Mouse (Mus musculus) neural tube, embryonic 11.5 days (tissue): ENCODE results near the gene Eya2. TPM values are rescaled to one million over a fixed set of nuclear protein-coding genes. Genes with fewer than 3 reads are reported as not detected.

Experiments used
- ATAC-seq: fragments of 200-750 bp; cut with Nextera tagmentation; 2 replicates; pipeline ENCODE4 v1.8.0; 2017; ENCODE audit warnings: moderate number of reproducible peaks, mild to moderate bottlenecking, moderate TSS enrichment, moderate library complexity; ENCODE audit not compliant: insufficient read depth, low FRiP score, low TSS enrichment
- DNase-seq: peaks from one replicate; pipeline ENCODE4 v3.0.0-alpha.2; 2015; ENCODE audit warnings: low spot score
- H3K27ac ChIP-seq: fragments of 300-500 bp; sonication (generic); 2 replicates; pipeline ENCODE4 v1.5.1; 2014; ENCODE audit warnings: low read depth, mild to moderate bottlenecking, low read length
- H3K27me3 ChIP-seq: fragments of 300-500 bp; sonication (generic); 2 replicates; pipeline ENCODE4 v1.6.1; 2014; ENCODE audit warnings: mild to moderate bottlenecking, low read length, mixed read lengths; ENCODE audit not compliant: control insufficient read depth, insufficient read depth
- H3K36me3 ChIP-seq: fragments of 300-500 bp; sonication (generic); 2 replicates; pipeline ENCODE4 v1.6.1; 2014; ENCODE audit warnings: mild to moderate bottlenecking, low read length, moderate library complexity, mixed read lengths; ENCODE audit not compliant: control insufficient read depth, insufficient read depth
- H3K4me1 ChIP-seq: fragments of 300-500 bp; sonication (generic); 2 replicates; pipeline ENCODE4 v1.6.1; 2014; ENCODE audit warnings: low read length, mixed read lengths; ENCODE audit not compliant: control insufficient read depth, insufficient read depth
- H3K4me2 ChIP-seq: fragments of 300-500 bp; sonication (generic); 2 replicates; pipeline ENCODE4 v1.6.1; 2014; ENCODE audit warnings: low read depth, mild to moderate bottlenecking, moderate library complexity
- H3K4me3 ChIP-seq: fragments of 300-500 bp; sonication (generic); 2 replicates; pipeline ENCODE4 v1.5.1; 2014; ENCODE audit warnings: low read depth, low read length
- H3K9ac ChIP-seq: fragments of 300-500 bp; sonication (generic); 2 replicates; pipeline ENCODE4 v1.6.1; 2014; ENCODE audit warnings: mild to moderate bottlenecking, low read length
- H3K9me3 ChIP-seq: fragments of 300-500 bp; sonication (generic); 2 replicates; pipeline ENCODE4 v1.6.1; 2016; ENCODE audit warnings: low read length; ENCODE audit not compliant: control insufficient read depth
- WGBS: fragments of 180-500 bp; shearing (Covaris S2); extraction: QIAGEN DNeasy Blood & Tissue Kit; methylation state at CpG from one replicate; pipeline ENCODE4 v1.1.7; 2014; 5-methylcytosine and 5-hydroxymethylcytosine counted together
- polyA plus RNA-seq: library from polyadenylated mRNA; unstranded; fragments of >200 nt; fragmentation: Nextera tagmentation; extraction: Ambion mirVana; gene quantifications from 2 replicates; pipeline ENCODE4 v1.2.1, GENCODE M21; 2014

The Eya2 gene
- polyA plus RNA-seq, 1 experiment from 2014 or later: 29.6 TPM

DNA sequence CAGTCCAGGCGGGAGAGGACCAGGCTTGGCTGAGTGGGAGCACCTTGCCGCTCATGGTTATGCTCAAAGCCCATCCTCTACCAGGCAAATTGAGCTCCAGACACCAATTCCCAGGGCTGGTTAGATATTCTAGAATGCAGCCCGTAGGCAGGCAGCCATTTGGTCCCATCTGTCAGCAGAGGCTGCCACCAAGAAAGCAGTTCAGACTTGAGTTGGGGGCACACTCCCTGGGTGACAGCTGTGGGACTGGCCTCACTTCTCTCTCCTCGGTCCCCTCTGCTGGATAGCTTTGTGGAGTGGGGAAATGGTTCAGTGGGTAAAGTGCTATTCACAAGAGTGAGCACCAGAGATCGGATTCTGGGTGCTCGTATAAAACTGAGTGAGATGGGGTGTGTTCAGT, 32.0 kb downstream of the Eya2 start:
- no peak for ATAC-seq
- no peaks in the 10 kb centered on the region for H3K36me3 ChIP-seq
- DNase-seq: peak; percentile 33
- H3K4me1 ChIP-seq: peaks cover 6% of the 10 kb centered on the region; the same call in 1 of the 2 replicates
- 70% methylated on average over 6 of the region's 6 CpGs for WGBS
- no peak overlapping the region for H3K9ac ChIP-seq
- H3K27ac ChIP-seq: no peak overlapping the region
- H3K4me2 ChIP-seq: no peak overlapping the region
- H3K27me3 ChIP-seq: no peaks in the 10 kb centered on the region
- no peaks in the 10 kb centered on the region for H3K9me3 ChIP-seq
- no peak overlapping the region for H3K4me3 ChIP-seq

DNA sequence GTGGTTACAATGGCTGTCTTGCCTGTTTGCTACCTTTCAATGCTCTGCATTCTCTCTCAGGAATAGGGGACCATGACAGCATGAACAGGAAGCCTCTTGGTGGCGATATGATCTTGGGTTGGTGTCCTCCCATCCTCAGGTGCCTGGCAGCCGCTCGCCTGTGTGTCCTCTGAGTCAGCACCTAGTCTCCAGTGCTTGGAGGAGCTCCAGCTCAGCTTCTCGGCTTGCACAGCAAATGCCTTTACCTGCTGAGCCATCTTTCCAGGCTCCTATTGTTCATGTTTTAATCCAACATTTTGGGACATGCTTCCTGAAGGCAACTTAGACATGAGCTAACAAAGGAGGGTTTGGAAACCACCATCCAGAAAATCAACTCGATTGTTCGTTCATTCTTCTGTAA, 33.1 kb downstream of the Eya2 start:
- Histone ChIP-seq H3K27ac (no peak overlapping the region), H3K4me3 (no peak overlapping the region), H3K36me3 (no peaks in the 10 kb centered on the region), H3K4me1 (peaks cover 6% of the 10 kb centered on the region; the same call in 1 of the 2 replicates), H3K9ac (no peak overlapping the region), H3K27me3 (no peaks in the 10 kb centered on the region), H3K9me3 (no peaks in the 10 kb centered on the region), H3K4me2 (no peak overlapping the region)
- WGBS: 84% methylated on average over 6 of the region's 6 CpGs
- ATAC-seq (no peak), DNase-seq (no peak)

DNA sequence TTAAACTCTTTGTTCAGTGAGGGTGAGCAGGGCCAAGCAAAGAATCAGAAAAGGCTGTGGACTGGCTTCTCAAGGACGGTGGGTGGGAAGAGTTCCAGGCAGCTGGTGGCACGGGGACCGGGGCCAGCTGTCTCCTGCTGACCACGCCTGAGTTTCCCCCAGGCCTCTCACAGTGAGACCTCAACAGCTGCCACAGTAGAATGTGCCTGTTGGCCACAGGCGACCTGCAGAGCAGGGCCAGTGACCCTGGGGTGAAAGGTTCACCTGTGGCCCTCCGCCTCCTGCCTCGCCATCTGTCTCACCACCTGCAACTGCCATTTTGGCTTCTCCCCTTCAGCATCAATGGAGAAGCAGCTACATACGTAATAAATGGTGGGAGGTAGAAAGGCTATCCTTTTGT, 35.1 kb downstream of the Eya2 start:
- no peak overlapping the region for H3K4me2 ChIP-seq
- H3K4me1 ChIP-seq: peaks cover 6% of the 10 kb centered on the region; the same call in 1 of the 2 replicates
- H3K9ac ChIP-seq: no peak overlapping the region
- ATAC-seq (no peak), DNase-seq (peak; percentile 40)
- WGBS: 37% methylated on average over 7 of the region's 8 CpGs
- H3K36me3 ChIP-seq: no peaks in the 10 kb centered on the region
- H3K4me3 ChIP-seq: no peak overlapping the region
- no peaks in the 10 kb centered on the region for H3K27me3 ChIP-seq
- no peaks in the 10 kb centered on the region for H3K9me3 ChIP-seq
- peak overlapping the region; percentile 34; the same call in 1 of the 2 replicates for H3K27ac ChIP-seq

DNA sequence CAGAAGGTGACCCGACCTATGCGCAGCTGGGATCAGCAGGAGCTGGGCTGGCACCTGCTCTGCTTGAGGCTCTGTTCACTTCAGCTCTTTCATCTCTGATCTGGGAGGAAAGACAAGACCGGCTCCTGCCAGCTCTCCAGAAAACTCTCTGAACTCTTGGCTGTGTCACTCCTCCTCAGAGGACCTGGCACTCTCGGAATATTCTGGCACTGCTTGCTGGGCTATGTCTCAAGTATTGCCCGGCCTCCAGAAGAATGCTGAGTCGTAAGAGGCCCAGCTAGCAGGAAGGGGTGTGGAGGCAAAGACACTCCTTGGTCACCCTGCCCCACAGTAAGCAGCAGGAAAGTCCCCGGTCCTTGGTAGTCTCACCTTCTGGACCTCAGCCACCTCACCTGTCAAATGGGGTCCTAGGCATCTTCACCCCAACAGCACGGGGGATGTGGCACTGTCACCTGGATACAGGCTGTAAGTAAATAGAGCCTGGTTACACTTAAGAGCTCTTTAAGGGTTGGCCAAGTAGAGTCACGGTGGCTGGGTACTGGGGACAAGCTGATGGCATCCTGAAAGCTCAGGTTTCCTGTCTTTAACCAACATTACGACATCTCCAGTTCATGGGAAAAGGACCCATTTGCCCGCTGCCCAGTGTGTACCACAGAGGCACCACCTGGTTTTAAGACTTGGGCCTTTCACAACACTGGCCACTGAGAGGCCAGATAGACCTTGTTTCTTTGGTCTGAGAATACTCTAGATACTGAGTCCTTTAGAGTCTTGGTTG, 38.4 kb downstream of the Eya2 start:
- H3K9ac ChIP-seq: no peak overlapping the region
- DNase-seq (no peak), ATAC-seq (no peak)
- peaks cover 6% of the 10 kb centered on the region; the same call in 1 of the 2 replicates for H3K4me1 ChIP-seq
- no peaks in the 10 kb centered on the region for H3K9me3 ChIP-seq
- no peak overlapping the region for H3K27ac ChIP-seq
- no peak overlapping the region for H3K4me3 ChIP-seq
- no peak overlapping the region for H3K4me2 ChIP-seq
- H3K27me3 ChIP-seq: no peaks in the 10 kb centered on the region
- no peaks in the 10 kb centered on the region for H3K36me3 ChIP-seq
- WGBS: 73% methylated on average over 11 of the region's 11 CpGs

DNA sequence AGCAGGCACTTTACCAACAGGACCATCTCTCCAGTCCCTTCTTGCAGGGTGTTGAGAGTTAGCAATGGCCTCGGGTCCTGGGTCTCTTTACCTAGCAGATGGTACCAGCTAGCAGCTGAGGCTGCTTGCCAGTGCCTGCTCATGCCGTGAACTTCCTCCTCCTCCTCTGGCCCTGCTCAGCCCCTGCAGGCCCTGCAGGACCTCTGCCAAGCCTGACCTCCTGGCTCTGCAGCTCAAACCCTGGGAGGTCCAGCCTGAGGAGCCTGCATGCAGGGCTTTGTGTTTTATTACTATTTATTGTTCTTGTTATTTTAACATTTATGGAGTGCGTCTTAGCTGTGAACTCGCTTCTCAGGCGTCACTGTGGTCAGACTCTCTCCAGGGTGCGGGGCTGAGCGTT, 39.6 kb downstream of the Eya2 start:
- Histone ChIP-seq H3K9ac (no peak overlapping the region), H3K4me3 (no peak overlapping the region), H3K27ac (no peak overlapping the region), H3K36me3 (no peaks in the 10 kb centered on the region), H3K4me1 (peaks cover 6% of the 10 kb centered on the region; the same call in 1 of the 2 replicates), H3K4me2 (no peak overlapping the region), H3K27me3 (no peaks in the 10 kb centered on the region), H3K9me3 (no peaks in the 10 kb centered on the region)
- ATAC-seq (no peak), DNase-seq (no peak)
- 47% methylated on average over 7 of the region's 7 CpGs for WGBS

DNA sequence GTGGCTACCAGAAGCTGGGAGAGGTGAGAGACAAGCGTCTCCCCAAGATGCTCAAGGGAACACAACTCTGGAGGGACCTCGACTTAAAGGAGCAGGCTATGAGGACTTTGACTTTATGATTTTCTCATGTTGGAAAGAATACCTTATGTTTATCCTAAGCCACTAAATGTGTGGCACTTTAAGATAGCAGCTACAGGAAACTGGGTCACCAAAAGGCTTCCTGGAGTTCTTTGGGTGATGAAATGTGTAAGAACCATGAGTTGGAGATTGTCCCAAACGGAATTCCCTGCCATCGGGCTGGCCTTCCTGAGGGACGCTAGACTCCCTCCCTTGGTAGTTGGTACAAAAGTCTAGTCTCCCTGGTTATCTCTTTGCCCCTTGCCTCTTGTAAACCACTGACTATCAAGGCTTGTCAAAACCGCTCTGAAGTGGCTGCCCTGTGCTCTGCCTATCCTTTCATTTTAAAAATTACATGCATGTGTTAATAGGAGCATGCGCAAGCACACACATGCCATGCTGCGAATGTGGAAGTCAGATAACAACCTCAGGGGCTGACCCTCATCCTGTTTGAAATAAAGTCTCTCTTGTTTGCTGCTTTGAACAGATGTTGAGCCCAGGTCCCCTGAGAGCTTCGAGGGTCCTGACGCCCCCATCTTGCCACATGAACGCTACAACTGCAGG, 44.4 kb downstream of the Eya2 start:
- Histone ChIP-seq H3K4me3 (no peak overlapping the region), H3K36me3 (no peaks in the 10 kb centered on the region), H3K27me3 (no peaks in the 10 kb centered on the region), H3K9me3 (no peaks in the 10 kb centered on the region), H3K27ac (no peak overlapping the region), H3K9ac (no peak overlapping the region), H3K4me1 (peaks cover 15% of the 10 kb centered on the region), H3K4me2 (no peak overlapping the region)
- DNase-seq (no peak), ATAC-seq (no peak)
- WGBS: 75% methylated on average over 11 of the region's 11 CpGs

DNA sequence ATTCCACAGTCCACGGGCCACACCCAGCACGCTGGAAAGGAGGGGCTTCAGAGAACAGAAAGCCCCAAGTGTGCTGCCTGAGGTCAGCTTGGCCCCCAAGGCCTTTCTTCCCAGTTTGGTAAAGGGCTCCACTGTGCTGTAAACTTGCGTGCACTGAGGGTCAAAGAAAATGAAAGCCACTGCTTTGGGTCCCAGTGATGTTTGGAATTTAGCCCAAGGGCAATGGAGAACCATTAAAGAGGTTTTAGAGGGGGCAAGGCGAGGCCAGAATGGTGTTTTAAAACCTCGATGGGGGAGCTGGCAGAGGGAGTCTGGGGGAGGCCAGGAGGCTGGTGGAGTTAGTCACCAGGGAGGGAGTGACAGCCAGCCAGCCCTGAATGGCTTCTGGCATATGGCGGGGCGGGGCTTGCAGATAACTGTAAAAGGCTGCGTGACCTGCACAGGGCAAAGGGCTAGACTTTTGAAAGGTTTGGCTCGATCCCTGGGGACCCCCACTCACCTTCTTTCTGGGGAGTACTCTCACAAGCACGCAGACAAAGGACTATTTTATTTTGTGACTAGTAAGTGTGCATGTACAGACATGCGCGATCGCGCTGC, 47.2 kb downstream of the Eya2 start:
- H3K36me3 ChIP-seq: no peaks in the 10 kb centered on the region
- no peak overlapping the region for H3K4me3 ChIP-seq
- 40% methylated on average over 14 of the region's 14 CpGs for WGBS
- no peak overlapping the region for H3K4me2 ChIP-seq
- peaks cover 15% of the 10 kb centered on the region for H3K4me1 ChIP-seq
- DNase-seq (peak; percentile 55), ATAC-seq (no peak)
- peak overlapping the region; percentile 53; the same call in 1 of the 2 replicates for H3K27ac ChIP-seq
- no peaks in the 10 kb centered on the region for H3K27me3 ChIP-seq
- H3K9me3 ChIP-seq: no peaks in the 10 kb centered on the region
- H3K9ac ChIP-seq: peak overlapping the region; percentile 32

DNA sequence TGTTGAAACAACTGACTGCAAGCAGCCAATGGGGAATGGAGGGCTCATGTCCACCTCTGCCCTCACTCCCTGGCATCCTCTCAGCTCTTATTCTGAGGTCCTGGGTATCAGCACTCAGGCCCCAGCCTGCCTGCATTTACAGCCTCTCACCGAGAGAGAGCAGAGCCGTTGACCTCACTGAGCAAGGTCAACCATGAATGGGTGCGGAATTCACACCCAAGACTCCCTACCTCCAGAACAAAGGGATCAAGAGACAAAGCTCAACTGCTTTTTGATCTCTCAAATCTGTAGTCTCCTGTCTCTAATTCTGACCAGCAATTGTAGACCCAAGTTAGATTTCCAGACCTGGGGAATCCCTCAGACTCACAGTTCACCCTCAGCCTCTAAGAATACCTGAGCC, 48.8 kb downstream of the Eya2 start:
- peak; percentile 8 for DNase-seq

More for the DNA sequence above, 48.8 kb downstream of the Eya2 start:
- 45% methylated on average over 3 of the region's 3 CpGs for WGBS
- H3K36me3 ChIP-seq: no peaks in the 10 kb centered on the region
- no peak overlapping the region for H3K27ac ChIP-seq
- no peaks in the 10 kb centered on the region for H3K9me3 ChIP-seq
- ATAC-seq: no peak
- H3K4me3 ChIP-seq: no peak overlapping the region
- H3K4me1 ChIP-seq: peaks cover 15% of the 10 kb centered on the region
- H3K27me3 ChIP-seq: no peaks in the 10 kb centered on the region
- H3K4me2 ChIP-seq: no peak overlapping the region
- H3K9ac ChIP-seq: no peak overlapping the region
